Mouse (Mus musculus) kidney, postnatal 0 days (tissue): ENCODE data around the gene Hspa2. TPM values are rescaled to one million over a fixed set of nuclear protein-coding genes. Genes with fewer than 3 reads are reported as not detected.

Source experiments
- ATAC-seq: fragments of 200-750 bp; cut with Nextera tagmentation; replicated peaks from 2 replicates; pipeline ENCODE4 v1.8.0; 2017; ENCODE audit warnings: low read depth, moderate number of reproducible peaks, moderate TSS enrichment, moderate library complexity; ENCODE audit not compliant: low FRiP score
- DNase-seq: peaks from one replicate; pipeline ENCODE4 v3.0.0-alpha.2; 2016; ENCODE audit warnings: low spot score
- H3K27ac ChIP-seq: fragments of 300-500 bp; sonication (generic); 2 replicates; pipeline ENCODE4 v1.5.1; 2014; ENCODE audit warnings: mild to moderate bottlenecking
- H3K27me3 ChIP-seq: fragments of 300-500 bp; sonication (generic); 2 replicates; pipeline ENCODE4 v1.6.1; 2014; ENCODE audit warnings: low read length, mixed read lengths; ENCODE audit not compliant: insufficient read depth
- H3K36me3 ChIP-seq: fragments of 300-500 bp; sonication (generic); 2 replicates; pipeline ENCODE4 v1.6.1; 2014; ENCODE audit warnings: low read length, mixed read lengths; ENCODE audit not compliant: insufficient read depth
- H3K4me1 ChIP-seq: fragments of 300-500 bp; sonication (generic); replicated peaks from 2 replicates; pipeline ENCODE4 v1.6.1; 2014; ENCODE audit warnings: antibody characterized with exemption, low read length, mixed read lengths; ENCODE audit not compliant: insufficient read depth
- H3K4me2 ChIP-seq: fragments of 300-500 bp; sonication (generic); 2 replicates; pipeline ENCODE4 v1.6.1; 2014; ENCODE audit warnings: mild to moderate bottlenecking, low read length, moderate library complexity, mixed read lengths
- H3K4me3 ChIP-seq: fragments of 300-500 bp; sonication (generic); replicated peaks from 2 replicates; pipeline ENCODE4 v1.5.1; 2014; ENCODE audit warnings: low read depth, low read length
- H3K9ac ChIP-seq: fragments of 300-500 bp; sonication (generic); 2 replicates; pipeline ENCODE4 v1.6.1; 2014; ENCODE audit warnings: low read depth, low read length
- H3K9me3 ChIP-seq: fragments of 300-500 bp; sonication (generic); replicated peaks from 2 replicates; pipeline ENCODE4 v1.6.1; 2016; ENCODE audit warnings: low read length, inconsistent platforms, mixed read lengths
- CTCF ChIP-seq: IDR thresholded peaks from 2 replicates; pipeline ENCODE4 v1.5.1; 2016; ENCODE audit warnings: antibody characterized with exemption, low read depth, mild to moderate bottlenecking, moderate library complexity
- WGBS: fragments of 180-500 bp; shearing (Covaris S2); extraction: QIAGEN DNeasy Blood & Tissue Kit; methylation state at CpG from one replicate; pipeline ENCODE4 v1.1.7; 2014; 5-methylcytosine and 5-hydroxymethylcytosine counted together
- polyA plus RNA-seq: library from polyadenylated mRNA; unstranded; fragments of >200 nt; fragmentation: Nextera tagmentation; extraction: Ambion mirVana; gene quantifications from 2 replicates; pipeline ENCODE4 v1.2.1, GENCODE M21; 2015

Hspa2 gene
- polyA plus RNA-seq, 1 experiment from 2014 or later: 12.4 TPM

DNA sequence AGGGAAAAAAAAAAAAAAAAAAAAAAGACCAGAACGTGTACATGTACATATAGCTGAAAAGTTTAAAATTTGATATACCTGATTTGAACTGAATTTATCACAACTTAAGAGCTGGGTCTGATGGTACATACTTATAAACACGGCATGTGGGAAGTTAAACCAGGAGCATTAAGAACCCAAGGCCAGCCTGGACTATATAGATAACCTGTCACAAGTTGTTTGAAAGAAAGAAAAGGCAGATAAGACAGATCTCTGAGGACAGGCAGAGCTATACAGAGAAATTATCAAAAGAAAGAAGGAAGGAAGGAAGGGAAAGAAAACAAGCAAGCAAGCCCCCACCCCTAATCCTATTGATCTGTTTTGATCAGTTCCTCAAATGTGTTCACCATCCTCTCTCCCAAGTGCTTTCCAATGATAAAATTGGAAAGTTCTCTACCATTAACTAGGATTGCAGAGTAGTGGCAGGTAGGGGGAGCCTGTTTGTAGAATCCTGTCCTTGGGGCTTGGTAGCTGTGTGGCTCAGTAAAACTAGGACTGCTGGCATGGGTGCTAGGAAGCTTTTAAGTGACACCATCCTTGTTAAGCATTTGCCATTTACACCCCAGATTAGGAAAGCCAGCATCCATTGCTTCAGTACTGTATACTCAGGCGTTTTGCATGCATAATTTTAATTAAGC is 12.2 kb upstream of the Hspa2 start:
- no peaks in the 10 kb centered on the region for H3K27me3 ChIP-seq
- WGBS: 79% methylated on average over 3 of the region's 3 CpGs
- H3K4me3 ChIP-seq: no peak overlapping the region
- H3K4me2 ChIP-seq: no peak overlapping the region
- DNase-seq (no peak), ATAC-seq (no peak)
- no peak overlapping the region for H3K9ac ChIP-seq
- H3K36me3 ChIP-seq: peaks cover 5% of the 10 kb centered on the region; the same call in 1 of the 2 replicates
- no peak for TF ChIP-seq CTCF
- no peaks in the 10 kb centered on the region for H3K4me1 ChIP-seq
- no peaks in the 10 kb centered on the region for H3K9me3 ChIP-seq
- no peak overlapping the region for H3K27ac ChIP-seq

DNA sequence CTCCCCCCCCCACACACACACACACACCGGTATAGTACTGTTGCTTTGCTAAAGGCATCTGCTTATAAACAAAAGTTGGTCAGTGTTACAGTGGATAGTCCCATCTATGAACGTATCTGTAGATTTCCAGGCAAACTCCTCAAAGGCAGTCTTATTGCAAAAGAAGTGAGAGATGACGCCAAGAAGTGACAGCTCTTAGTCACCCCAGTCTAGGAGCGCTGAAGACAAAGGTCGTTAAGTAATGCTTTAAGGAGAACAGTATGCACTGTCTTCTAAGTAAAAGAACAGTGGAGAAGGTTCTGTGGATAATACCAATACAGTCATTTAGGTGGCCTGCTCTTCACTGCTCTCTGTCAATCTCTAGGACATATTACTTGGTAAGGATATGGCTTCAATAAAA is 11.0 kb upstream of the Hspa2 start:
- no peak for DNase-seq
- no peaks in the 10 kb centered on the region for H3K4me1 ChIP-seq
- H3K27ac ChIP-seq: no peak overlapping the region
- H3K4me2 ChIP-seq: no peak overlapping the region
- H3K9me3 ChIP-seq: no peaks in the 10 kb centered on the region
- no peak for TF ChIP-seq CTCF
- no peak for ATAC-seq
- no peaks in the 10 kb centered on the region for H3K36me3 ChIP-seq
- H3K9ac ChIP-seq: no peak overlapping the region
- H3K4me3 ChIP-seq: no peak overlapping the region
- H3K27me3 ChIP-seq: no peaks in the 10 kb centered on the region
- WGBS: 85% methylated on average over 5 of the region's 5 CpGs

DNA sequence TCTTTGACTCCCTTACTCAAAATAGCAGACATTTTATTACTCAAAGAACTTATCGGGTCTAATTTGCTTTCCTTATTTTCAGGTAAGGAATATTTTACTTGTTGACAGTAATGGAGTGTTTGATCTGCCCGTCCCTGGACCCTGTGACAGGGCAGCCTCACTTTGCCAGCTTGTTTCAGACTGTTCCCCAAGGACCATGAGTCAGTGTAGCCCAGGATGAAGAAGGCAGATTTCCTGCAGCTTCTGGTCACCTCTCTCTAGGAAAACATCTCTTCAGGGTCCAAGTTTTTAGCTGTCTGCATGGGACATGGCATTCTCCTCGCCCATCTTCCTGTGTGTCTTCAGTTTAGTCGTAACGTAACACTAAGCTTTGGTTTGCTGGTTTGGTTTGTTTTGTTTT is 6.7 kb upstream of the Hspa2 start:
- no peak for TF ChIP-seq CTCF
- Histone ChIP-seq H3K4me3 (no peak overlapping the region), H3K36me3 (no peaks in the 10 kb centered on the region)

DNA sequence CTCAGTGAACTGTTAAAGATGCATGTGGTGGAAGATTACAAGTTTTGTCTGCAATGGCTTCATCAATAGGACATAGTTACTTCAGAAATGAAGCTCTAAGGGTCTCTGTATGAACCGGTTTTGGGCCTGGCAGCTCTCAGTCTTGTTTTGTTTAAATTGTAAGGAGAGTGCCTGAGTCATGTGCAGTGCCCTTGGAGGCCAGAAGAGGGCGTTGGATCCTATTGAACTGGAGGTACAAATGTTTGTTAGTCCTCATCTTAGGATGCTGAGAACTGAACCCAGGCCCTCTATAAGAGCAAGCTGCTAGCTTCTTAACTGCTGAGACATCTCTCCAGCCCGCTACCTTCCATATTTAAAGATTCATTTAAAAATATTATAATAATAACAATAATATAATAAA is 2.3 kb upstream of the Hspa2 start:
- Histone ChIP-seq H3K4me3 (no peak overlapping the region), H3K27ac (no peak overlapping the region), H3K9ac (no peak overlapping the region), H3K4me2 (no peak overlapping the region), H3K27me3 (0 out of 2 replicates have a peak, but pooled peaks cover 5% of the 10 kb centered on the region), H3K36me3 (no peaks in the 10 kb centered on the region), H3K4me1 (peaks cover 14% of the 10 kb centered on the region), H3K9me3 (no peaks in the 10 kb centered on the region)
- no peak for ATAC-seq
- DNase-seq: no peak
- peak; percentile 44 for TF ChIP-seq CTCF
- 61% methylated on average over 3 of the region's 3 CpGs for WGBS

More for the DNA sequence above, 6.7 kb upstream of the Hspa2 start:
- Histone ChIP-seq H3K4me2 (no peak overlapping the region), H3K9me3 (no peaks in the 10 kb centered on the region), H3K27me3 (no peaks in the 10 kb centered on the region), H3K27ac (no peak overlapping the region), H3K4me1 (no peaks in the 10 kb centered on the region), H3K9ac (no peak overlapping the region)
- ATAC-seq (no peak), DNase-seq (no peak)
- WGBS: 76% methylated on average over 5 of the region's 5 CpGs

- H3K27me3 ChIP-seq: 0 out of 2 replicates have a peak, but pooled peaks cover 5% of the 10 kb centered on the region
- 3% methylated on average over 53 of the region's 54 CpGs for WGBS
- H3K4me2 ChIP-seq: peak overlapping the region; percentile 90
- peak overlapping the region; percentile 94 for H3K27ac ChIP-seq
- H3K36me3 ChIP-seq: no peaks in the 10 kb centered on the region
- DNase-seq (peak; percentile 93), ATAC-seq (peak; percentile 85)
- TF ChIP-seq CTCF: 0 out of 2 replicates have a peak, but pooled peaks have one; percentile 1
- peak overlapping the region; percentile 77 for H3K9ac ChIP-seq
- H3K9me3 ChIP-seq: no peaks in the 10 kb centered on the region
- H3K4me1 ChIP-seq: peaks cover 14% of the 10 kb centered on the region
- peak overlapping the region; percentile 78 for H3K4me3 ChIP-seq
Measured at GRCm38 (mm10) chr12:76402991-76403885, 738 bp upstream of the Hspa2 start.

DNA sequence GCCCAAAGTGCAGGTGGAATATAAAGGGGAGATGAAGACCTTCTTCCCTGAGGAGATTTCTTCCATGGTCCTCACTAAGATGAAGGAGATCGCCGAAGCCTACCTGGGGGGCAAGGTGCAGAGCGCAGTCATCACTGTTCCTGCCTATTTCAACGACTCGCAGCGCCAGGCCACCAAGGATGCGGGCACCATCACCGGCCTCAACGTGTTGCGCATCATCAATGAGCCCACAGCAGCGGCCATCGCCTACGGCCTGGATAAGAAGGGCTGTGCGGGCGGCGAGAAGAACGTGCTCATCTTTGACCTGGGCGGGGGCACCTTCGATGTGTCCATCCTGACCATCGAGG is 833 bp downstream of the Hspa2 start:
- Histone ChIP-seq H3K4me3 (peak overlapping the region; percentile 78), H3K27ac (no peak overlapping the region), H3K9me3 (no peaks in the 10 kb centered on the region), H3K36me3 (no peaks in the 10 kb centered on the region), H3K27me3 (0 out of 2 replicates have a peak, but pooled peaks cover 5% of the 10 kb centered on the region), H3K9ac (no peak overlapping the region), H3K4me1 (peaks cover 14% of the 10 kb centered on the region), H3K4me2 (peak overlapping the region; percentile 90)
- no peak for TF ChIP-seq CTCF
- ATAC-seq (no peak), DNase-seq (no peak)
- 7% methylated on average over 20 of the region's 20 CpGs for WGBS
